Mouse (Mus musculus) thymus, postnatal 25 days (tissue): ENCODE results near the gene Decr2.
"Not testable (repeated sequence)": the region's sequence is repeated elsewhere in the genome, so short reads cannot be mapped to it uniquely, and the experiment has no call there.

Experiments
- DNase-seq: peaks from one replicate; pipeline ENCODE4 v3.0.0; 2022

The Decr2 gene

GRCm38 (mm10) chr17:26113181-26113948 is 23.2 kb upstream of the Decr2 start, which contains the start of gene Tmem8:
Tmem8 (plus strand) TSS chr17:26113299.
- DNase-seq, result peak; percentile 79

GRCm38 (mm10) chr17:26112751-26113150 is 22.6 kb upstream of the Decr2 start:
- DNase-seq, result no peak

- no peak for DNase-seq
Observed at GRCm38 (mm10) chr17:26111722-26112121, 21.6 kb upstream of the Decr2 start.

- no peak for DNase-seq
Observed at GRCm38 (mm10) chr17:26111024-26111423, 20.9 kb upstream of the Decr2 start.

- DNase-seq, result no peak
Observed at GRCm38 (mm10) chr17:26110156-26110555, 20.0 kb upstream of the Decr2 start.

GRCm38 (mm10) chr17:26105619-26106018 is 15.5 kb upstream of the Decr2 start:
- no peak for DNase-seq

GRCm38 (mm10) chr17:26101478-26101877 is 11.3 kb upstream of the Decr2 start:
- no peak for DNase-seq

- DNase-seq, result no peak
Observed at GRCm38 (mm10) chr17:26100166-26100565, 10.0 kb upstream of the Decr2 start.

GRCm38 (mm10) chr17:26099316-26099715 is 9.2 kb upstream of the Decr2 start:
- not testable (repeated sequence) for DNase-seq

- DNase-seq, result no peak
Observed at GRCm38 (mm10) chr17:26098461-26098860, 8.3 kb upstream of the Decr2 start.

- peak; percentile 58 for DNase-seq
Observed at GRCm38 (mm10) chr17:26095121-26095740, 5.1 kb upstream of the Decr2 start, which contains the start of gene Nme4. Nme4 (minus strand) TSS chr17:26095602.

GRCm38 (mm10) chr17:26094531-26095110 is 4.5 kb upstream of the Decr2 start:
- DNase-seq, result no peak

GRCm38 (mm10) chr17:26087059-26087564 is 3.0 kb downstream of the Decr2 start:
- DNase-seq, result no peak

GRCm38 (mm10) chr17:26080867-26081266 is 9.3 kb downstream of the Decr2 start:
- no peak for DNase-seq

GRCm38 (mm10) chr17:26078851-26079250 is 11.3 kb downstream of the Decr2 start:
- no peak for DNase-seq

GRCm38 (mm10) chr17:26075246-26075645 is 14.9 kb downstream of the Decr2 start:
- no peak for DNase-seq

- DNase-seq, result no peak
Observed at GRCm38 (mm10) chr17:26070136-26070535, 20.0 kb downstream of the Decr2 start.

- peak; percentile 82 for DNase-seq
Observed at GRCm38 (mm10) chr17:26068831-26069739, 21.1 kb downstream of the Decr2 start, which contains the start of gene Rab11fip3. Rab11fip3 (minus strand) TSS chr17:26069555.

- peak; percentile 7 for DNase-seq
Observed at GRCm38 (mm10) chr17:26068024-26068830, 21.9 kb downstream of the Decr2 start.

- DNase-seq, result no peak
Observed at GRCm38 (mm10) chr17:26066488-26067020, 23.6 kb downstream of the Decr2 start.

GRCm38 (mm10) chr17:26064916-26065315 is 25.2 kb downstream of the Decr2 start:
- no peak for DNase-seq
